Mouse (Mus musculus): ENCODE measurements around the gene E2f8.

GRCm38 (mm10) chr7:48836949-48837348, 44.4 kb downstream of the E2f8 start:
- no peak for TF ChIP-seq POLR2A (IDR thresholded peaks at IDR 0.05; ENCODE audit: low read depth, low read length)
- no peak for TF ChIP-seq CTCF (IDR thresholded peaks at IDR 0.05; ENCODE audit: extremely low read depth, insufficient read depth, insufficient read length, insufficient replicate concordance)
